Mouse (Mus musculus): ENCODE data around the gene Zic4.

- TF ChIP-seq CTCF (IDR thresholded peaks at IDR 0.05; ENCODE audit: insufficient read depth, low read depth, low read length) (no peak), POLR2A (IDR thresholded peaks at IDR 0.05; ENCODE audit: insufficient read depth, low read depth, low read length) (no peak)
These were observed 8.0 kb downstream of the Zic4 start for GRCm38 (mm10) chr9:91370191-91370708.

Measured in olfactory bulb, adult 2 months (tissue).